Mouse (Mus musculus) urinary bladder, adult 18-20 months (tissue): ENCODE measurements around the gene Tbck.
A peak's percentile ranks its signal among the peaks of the same experiment; 100 is the strongest.

Experiments
- DNase-seq, 2 experiments: peaks; one replicate each; pipeline ENCODE4 v3.0.0; 2022; ENCODE audit warnings: low spot score in 2 of 2, mixed read lengths in 2 of 2

The Tbck gene

DNA sequence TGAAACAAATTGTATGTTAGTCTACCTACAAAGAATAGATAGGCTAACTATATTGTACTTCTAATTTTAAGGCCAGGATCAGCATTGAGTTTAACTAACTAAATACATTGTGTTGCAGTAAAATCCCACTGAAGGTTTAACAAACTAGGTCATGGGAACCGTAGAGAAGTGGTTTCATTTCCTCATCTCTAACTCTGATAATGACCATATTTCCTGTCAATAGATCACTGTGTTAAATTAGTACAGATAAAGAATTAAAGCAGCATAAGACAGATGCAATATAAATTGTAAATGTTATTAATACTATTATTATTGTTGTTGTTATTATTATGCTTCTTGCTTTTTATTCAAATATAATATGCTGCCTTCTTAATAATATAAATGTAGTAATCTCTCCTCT lies 72.3 kb downstream of the Tbck start:
- no peak for DNase-seq

DNA sequence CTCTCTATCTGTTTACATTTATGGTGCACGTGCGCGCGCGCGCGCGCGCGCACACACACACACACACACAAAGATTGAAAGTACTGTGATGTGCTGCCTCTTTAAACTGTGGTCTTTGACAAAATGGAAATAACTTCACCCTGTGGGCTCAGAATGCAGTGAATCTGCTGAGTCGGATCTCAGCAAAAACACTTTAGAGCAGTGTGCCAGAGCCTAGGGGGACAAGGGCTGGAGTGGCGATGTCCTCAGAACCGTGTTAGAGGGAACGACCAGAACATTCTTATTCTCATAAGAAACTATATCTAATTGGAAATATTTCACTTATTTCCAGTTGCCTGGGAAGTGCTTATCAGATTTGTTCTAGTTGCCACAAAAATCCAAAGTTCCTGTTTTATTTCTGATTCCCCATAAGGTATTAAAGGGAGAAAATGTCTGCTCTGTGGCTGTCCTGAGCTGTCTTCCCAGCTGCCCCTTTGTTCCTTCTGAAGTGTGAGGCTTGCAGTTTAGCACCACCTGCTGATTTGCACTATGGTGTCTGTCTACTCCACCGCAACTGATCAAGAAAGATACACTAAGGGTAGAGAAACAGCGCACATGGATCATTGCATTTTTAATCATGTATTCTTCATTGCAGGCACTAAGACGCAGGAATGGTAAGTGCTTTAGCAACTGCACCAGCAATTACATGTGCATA lies 82.2 kb downstream of the Tbck start:
- DNase-seq, result no peak

DNA sequence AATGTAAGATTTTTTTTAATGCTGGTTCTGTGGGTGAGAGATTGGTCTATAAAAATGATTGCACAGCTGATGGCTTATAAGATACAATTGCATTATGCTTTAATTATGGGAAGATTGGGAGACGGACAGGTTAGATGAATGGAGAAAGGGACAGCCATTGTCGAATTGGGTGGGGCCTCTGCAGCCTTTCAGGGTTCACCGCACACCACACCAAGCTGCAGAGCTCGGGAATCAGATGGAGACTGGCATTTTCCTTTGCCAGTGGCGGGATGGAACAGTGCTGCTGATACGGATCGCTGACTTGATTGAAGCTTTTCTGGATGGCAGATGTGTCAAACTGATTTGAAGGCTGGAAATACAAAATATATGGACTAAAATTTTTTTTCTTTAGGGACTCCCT lies 88.1 kb downstream of the Tbck start:
- no peak for DNase-seq

DNA sequence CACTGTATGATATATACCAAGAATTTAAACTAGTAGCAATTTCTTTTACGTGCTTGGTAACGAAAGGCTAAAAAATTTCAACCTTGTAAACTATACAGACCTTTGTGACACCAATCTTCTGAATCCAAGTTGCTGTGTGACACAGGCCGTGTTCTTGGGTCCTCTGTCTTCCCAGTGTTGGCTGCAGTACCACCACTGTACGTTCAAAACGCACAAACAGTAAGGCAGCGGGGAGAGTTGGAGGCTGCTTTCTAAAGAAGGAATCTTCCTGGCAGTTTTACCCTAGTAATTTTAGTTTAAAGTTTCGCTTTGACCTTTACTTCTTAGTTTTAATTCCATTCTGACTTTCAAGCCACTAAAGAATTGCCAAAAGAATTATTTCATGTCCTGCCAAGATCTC lies 92.7 kb downstream of the Tbck start:
- no peak for DNase-seq

DNA sequence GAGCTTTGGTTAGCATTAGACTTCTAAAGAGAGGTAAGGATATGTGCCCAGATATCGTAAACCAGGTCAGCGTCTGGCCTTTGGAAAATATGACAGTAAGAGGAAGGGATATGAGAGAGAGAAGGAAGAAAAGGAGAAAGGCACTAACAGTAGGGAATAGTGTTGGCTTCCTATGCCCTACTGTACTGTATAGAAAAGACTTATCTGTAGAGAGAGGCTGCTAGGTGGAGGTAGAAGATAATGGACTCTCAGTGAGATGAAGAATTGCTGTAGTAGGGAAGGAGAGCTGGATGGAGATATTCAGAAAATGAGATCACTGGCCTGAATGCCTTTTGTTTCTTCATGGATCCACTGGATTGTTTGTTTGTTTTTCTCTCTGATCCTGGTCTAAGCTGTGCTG lies 97.2 kb downstream of the Tbck start:
- no peak for DNase-seq

DNA sequence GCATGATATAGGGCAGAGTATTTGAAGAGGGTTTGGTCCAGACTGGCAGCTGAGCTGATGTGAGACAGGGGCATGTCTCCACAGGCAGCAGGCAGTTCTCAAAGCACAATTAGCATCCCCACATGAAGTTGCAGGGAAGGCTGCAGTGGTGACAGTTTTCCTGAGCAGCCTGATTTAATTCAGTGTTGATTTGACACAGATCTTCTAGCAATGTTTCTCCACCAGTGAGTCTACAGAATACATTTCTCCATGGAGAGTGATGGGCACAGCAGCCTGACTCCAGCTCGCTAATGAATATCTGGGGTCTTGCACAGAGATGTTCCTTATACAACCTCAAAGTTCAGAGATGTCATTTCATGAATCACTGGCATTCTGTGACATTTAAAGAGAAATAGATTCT lies 99.1 kb downstream of the Tbck start:
- DNase-seq, result no peak

DNA sequence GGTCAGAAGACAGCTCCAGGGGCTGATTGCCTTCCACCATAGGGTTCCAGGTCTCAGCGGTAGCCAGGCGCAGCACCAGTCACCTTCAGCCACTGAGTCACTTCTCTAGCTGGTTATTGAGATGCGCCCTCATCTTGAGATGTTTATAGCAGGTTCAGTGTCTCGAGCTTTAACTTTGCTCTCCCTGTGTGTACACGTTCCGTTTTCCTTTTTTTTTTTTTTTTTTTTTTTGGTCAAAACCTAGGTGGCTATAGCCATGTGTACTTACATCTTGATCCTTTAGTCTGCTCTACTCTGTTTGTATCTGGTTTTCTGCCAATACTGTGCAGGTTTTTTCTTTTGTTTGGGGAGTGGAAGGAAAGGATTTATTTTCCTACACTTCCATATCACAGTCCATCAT lies 100.8 kb downstream of the Tbck start:
- no peak for DNase-seq

DNA sequence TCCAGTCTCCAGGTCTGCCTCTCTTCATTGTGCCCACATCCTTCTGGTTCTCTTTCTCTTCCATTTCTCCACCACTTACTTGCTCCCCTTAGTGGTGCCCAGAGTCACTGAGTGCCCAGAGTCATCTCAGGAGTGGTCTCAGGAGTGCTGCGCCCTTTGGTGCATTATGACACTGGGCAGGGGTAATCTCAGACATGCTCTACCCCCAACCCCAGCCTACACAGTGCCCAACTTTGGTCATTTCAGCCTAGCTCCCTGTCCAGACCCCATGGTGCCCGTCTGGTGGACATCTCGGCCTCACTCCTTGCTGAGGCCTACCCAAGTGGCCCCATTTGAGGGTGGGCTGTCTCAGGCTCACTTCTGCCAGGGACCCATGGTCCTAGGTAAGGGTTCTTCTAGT lies 102.7 kb downstream of the Tbck start:
- DNase-seq, result no peak

DNA sequence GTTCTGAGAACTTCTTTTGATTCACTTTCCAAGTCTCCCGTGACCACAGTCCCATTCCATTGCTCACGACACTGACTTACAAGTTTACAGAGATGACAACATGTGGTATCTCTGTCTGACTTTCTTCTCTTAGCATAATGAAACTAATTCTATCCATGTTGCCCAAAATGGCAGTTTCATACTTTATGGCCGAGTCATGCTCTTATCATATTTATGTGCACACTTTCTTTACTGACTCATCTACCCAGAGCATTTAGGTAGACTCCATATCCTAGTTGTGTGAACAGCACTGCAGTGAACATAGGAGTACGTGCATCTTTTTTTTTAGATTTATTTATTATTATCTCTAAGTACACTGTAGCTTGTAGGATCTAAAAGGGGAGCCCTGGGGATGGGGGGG lies 103.8 kb downstream of the Tbck start:
- no peak for DNase-seq

DNA sequence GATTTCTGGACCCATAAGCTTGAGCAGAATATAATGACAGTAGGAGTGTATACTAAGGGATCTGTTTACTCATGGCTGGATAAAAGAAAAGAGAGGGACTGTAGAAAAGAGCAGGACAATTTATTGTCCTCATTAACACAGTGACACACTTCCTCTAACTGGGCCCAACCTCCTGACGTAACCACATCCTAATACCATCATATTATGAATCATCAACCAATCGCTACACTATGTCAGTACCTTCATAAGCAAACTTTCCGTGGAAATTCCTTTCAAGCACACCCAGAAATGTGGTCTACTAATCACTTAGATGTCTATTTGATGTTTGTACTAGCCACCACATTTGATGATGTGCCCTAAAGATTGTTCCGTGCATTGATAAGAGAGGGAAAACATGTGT lies 107.2 kb downstream of the Tbck start:
- DNase-seq, result no peak

DNA sequence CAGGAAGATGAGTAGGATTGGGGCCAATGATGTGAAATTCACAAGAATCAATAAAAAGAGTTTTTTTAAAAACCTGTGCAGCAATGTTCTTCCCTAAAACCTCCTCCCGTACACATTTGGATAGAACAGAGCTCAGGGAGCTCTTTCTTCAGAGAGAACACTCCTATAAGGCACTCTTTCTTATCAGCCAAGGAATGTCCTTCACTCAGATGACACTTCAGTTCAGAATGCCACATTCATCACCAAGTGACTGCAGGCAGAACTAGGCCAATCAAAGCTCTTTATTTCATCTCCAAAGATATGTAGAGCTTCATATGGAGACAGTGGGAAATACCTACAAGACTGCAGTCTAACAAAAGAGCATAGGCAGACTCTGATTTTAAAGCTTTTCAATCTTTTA lies 116.3 kb downstream of the Tbck start:
- DNase-seq, result no peak

DNA sequence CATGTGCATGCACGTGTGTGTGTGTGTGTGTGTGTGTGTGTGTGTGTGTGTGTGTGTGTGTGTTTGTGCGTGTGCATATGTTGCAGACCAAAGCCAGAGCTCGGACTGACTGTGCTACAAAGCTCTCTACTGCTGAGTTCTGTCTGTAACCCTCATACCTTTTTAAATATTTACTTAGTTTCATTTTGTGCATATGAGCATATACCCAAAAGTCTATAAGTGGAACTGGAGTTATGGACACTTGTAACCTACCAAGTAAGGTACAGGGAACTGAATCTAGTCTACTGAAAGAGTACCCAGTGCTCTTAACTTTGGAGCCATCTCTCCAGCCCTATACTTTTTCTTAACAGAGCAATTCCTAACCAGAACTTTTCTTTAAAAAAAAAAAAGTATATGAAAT lies 118.0 kb downstream of the Tbck start:
- DNase-seq, result no peak

DNA sequence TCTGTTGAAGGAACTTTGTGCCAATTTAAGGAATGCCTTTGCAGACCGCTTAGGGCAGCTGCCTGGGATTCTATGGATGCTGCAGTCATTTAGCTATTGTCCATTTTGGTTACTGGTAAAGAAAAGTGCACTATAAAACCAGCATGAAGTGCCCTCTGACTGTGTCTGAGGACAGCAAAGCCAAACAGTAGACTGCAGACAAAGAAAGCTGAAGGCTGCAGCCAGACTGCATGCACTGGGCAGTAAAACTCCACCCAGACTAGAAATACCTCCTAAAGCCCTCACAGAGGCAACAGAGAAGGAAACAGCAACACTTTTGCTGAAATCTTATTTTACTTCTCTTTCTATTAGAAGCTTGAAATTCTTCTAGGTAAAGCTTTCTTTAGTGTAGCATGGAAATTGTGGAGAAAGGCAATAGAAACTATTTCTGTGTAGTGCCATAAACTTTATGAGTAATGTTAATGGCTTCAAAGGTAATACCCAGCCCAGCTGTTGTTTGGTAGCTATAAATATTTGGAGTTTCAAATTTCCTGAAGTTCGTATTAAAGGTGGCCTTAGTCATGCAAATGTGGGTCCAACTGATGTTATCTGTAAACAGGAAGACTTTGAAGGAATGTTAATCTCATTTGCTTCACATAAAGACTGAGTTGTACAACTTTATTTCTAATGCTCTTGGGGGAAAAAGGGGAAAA lies 124.1 kb downstream of the Tbck start:
- no peak for DNase-seq

DNA sequence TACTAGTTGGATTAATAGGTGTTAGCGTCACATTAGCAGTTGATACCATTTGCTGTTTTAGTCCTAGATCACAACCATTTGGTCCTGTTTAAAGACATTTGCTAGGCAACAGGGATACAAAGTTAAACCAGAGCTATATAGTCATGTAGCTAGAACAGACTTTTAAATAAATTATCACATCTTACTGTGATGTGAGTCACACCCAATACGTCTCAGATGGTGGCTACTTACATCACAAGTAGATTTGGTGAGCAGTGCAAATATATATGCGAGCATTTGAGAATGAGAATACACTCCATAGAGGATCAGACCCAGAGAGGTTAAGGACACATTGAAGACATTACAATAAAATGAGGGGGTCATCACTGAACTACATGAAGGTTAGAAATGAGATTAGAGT lies 125.0 kb downstream of the Tbck start:
- DNase-seq, result no peak

DNA sequence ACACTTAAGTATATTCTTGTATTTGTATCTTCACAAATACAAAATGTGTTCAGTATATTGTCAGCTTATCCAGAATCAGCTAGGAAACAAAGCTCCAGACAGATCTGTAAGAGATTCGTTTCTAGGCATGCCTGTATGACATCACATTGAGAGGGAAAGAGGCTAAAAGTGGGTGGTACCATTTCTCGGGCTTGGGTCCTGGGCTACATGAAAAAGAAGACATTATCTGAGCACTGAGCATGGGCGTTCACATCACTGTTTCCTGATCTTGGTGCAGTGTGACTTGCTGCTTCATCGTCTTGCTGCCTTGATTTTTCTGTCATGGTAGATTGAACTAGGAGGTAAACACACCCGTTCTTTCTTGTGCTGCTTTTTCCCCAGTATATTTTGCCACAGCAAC lies 127.8 kb downstream of the Tbck start:
- no peak for DNase-seq

DNA sequence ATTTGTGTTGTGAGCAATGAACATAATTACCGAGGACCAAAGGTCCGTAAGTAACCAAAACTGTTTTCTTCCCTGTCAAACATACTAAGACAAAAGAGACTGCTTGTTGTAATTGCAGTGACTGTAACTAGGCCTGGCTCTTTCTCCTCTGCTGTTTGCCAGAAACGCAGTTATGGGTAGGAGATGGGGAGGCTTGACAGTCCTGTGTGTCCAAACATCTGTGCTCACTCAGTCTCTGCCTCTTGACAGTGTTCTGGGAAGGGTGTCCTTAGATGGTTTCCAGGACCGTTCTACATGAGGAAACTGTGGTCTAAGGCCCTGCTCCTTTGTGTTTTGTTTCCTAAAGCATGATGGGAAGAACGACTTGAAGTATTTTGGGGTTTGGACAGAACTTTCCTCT lies 128.4 kb downstream of the Tbck start:
- no peak for DNase-seq

DNA sequence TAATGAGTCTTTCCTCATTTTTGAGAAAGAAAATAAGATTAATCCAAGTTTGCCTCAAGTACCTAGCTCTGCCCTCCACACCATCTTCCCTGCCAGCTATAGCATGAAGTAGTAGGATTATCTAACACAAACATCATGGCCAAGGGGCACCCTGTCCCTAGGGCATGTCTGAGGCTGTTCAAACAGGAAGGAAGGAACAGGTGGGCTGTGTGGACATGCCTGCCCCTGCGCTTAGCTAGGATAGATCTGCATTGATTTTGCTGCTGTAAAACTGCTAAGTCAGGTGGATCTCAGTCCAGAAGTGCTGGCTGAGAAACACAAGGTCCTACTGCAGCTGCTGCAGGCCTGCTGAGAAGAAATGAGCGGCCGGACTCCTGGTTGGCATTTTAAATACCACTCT lies 129.2 kb downstream of the Tbck start:
- DNase-seq, result peak; percentile 32 to 48

DNA sequence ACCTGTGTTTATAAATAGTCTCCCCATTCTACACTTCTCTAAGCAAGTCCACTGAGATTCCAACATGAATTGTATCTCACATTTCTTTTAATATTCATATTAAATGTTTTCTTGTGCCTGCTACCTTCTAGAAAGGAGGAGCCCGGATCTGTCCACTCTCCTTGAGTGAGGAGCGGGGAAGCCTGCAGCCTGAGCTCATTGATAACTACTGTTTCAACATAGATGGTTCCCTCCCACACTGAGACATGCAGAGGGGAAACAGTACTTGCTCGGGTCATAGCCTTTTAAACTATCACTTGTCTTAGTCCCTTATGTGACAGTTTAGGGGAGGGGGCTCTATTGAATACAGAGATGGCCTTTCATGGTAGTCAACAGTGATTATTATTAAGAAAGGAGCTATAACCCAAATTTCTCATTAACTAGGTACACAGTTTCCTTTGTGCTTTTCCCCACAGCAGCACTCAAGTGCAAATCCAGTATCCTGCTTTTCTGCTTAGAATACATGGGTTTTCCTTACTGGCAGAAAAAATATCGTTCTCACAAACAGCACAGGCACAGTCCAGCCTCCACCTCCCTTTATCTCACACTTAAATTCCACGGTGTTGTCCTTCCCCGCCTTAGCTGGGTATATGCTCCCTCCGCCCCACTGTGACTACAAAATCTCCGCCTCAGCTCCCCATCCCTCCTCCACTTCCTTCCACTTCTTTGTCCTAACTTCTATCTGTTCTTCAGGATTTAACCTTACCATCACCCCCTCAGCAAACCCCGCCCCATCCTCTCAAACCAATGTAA lies 130.0 kb downstream of the Tbck start:
- DNase-seq, result no peak

DNA sequence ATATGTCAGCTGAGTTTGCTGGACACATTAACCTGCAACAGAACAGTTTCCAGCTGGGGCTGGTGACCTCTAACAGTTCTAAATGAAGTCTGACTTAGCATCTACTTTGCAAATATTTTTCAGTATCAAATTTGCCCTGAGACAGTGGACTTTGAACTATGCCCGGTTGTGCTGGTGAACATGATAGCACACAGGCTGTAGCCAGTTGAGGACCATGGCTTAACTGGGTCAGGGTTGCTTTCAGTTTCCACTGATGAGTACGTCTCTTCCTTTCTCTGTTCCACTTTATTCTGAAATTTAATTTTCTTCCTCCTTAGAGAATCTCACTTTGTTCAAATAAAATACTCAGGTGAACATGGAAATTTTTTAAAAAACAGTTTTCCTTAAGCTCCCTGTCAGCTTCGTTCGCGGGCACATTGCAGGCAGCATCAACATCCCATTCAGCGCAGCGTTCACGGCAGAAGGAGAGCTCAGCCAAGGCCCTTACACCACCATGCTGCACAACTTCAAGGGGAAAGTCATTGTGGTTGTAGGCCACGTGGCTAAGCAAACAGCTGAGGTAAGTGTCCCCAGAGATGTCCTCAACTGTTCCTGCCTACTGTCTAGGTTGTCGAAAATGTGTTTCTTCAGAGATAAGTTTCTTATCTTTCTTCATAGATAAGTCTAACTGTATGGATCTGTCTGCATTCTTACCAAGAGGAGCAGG lies 131.0 kb downstream of the Tbck start:
- DNase-seq, result no peak

DNA sequence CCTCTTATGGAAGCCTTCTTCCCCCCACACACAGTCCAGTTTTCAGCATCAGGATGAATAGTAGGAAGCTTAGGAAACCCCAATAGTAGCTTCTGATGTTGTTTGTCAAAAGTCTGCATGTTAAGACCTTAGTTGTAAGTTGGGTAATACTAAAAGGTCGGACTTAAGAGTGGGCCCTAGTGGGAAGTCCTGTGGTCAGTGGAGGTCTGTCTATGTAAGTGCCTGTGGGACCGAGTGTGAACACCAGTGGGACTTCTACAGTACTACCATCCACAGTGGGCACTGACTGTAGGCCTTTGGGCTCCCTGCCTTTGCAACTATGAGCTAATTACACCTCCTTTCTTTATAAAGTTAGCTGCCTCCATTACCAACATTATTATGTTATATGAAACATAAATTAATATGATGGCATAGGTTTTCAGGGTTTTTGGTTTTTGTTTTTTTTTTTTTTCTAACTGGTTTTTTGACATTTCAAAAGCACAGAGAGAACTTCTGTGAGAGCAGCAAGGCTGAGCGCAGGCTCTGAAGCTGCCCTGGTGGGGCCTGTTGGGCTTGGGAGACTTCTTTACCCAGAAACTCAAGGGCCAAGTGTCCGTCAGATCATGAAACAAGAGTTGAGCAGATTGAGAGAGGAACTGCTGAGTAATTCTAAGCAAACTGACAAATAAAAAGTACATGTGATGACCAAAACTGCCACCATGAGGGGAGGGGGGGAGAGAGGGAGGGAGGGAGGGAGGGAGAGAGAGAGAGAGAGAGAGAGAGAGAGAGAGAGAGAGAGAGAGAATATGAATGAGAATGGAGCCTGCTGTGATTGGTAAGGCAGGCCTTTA lies 131.8 kb downstream of the Tbck start:
- DNase-seq, result no peak

DNA sequence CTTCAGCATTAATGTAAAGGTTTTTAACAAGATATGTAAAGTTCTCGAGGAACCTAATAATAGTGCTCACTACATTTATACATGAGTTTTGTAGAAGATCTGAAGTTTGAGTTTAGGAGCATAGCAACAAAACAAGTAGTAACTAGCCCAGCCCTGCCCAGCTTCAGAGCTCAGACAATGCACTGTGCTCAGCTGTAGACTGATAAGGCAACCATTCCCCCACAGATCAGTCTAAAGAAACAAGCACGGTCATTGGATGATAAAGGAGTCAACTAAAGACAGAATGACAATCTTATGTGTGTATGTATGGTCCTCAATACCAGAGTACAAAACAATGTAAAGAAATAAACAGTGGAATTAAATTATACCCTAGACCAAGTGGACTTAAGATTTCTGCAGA lies 135.5 kb downstream of the Tbck start:
- no peak for DNase-seq
